Mouse (Mus musculus): ENCODE data around the gene Gjc2. TPM values are rescaled to one million over a fixed set of nuclear protein-coding genes. Genes with fewer than 3 reads are reported as not detected.

Gene Gjc2
- polyA plus RNA-seq, 1 experiment from 2014 or later = 0.29 TPM

DNA sequence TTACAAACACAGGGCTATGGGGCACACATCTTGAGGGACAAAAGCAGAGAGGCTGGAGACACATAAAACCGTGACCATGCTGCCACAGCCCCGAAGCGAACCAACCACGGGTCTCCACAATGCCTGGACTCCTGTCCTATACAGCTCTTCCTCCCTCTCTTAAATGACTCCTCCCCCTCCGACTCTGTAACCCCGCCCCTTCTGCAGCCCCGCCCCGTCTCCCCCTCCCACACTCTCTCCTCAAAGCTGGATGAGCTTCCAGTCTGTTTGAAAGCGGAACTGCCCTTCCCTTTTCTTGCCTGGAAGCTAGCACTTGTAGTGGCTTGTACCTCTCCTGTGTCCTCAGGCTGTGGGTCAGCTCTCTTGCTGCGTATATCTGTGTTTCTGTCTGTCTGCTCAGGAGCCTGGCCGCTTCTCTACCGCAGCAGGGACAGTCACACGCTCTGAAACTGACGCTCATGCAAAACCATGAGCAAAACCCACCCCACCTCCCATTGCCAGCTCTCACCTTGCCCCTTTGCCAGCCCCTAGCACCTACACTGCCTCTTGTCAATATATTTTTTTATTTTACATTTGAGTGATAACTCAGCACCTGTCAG lies 41.1 kb downstream of the Gjc2 start:
- ATAC-seq = no peak
- no peaks in the 10 kb centered on the region for H3K9me3 ChIP-seq (ENCODE audit: low read length)
- H3K9ac ChIP-seq (replicated peaks) = no peak overlapping the region
- H3K36me3 ChIP-seq (replicated peaks; ENCODE audit: insufficient read depth, low read length) = no peaks in the 10 kb centered on the region
- peaks cover 8% of the 10 kb centered on the region for H3K27me3 ChIP-seq (ENCODE audit: insufficient read depth, low read length)
- H3K4me1 ChIP-seq (ENCODE audit: insufficient read depth) = peaks cover 3% of the 10 kb centered on the region; the same call in 1 of the 2 replicates
- H3K27ac ChIP-seq (ENCODE audit: low read depth) = no peak overlapping the region
- H3K4me3 ChIP-seq (ENCODE audit: low read depth, low read length) = no peak overlapping the region
- DNase-seq = peak; percentile 52
- H3K4me2 ChIP-seq (ENCODE audit: low read depth, low read length) = peak overlapping the region; percentile 53
- no peak for TF ChIP-seq CTCF (IDR thresholded peaks at IDR 0.05; ENCODE audit: low read depth)
- no peak for TF ChIP-seq EP300 (IDR thresholded peaks at IDR 0.05; ENCODE audit: low read depth)
- WGBS (ENCODE audit: insufficient replicate concordance) = 5% methylated on average over 14 of the region's 14 CpGs

DNA sequence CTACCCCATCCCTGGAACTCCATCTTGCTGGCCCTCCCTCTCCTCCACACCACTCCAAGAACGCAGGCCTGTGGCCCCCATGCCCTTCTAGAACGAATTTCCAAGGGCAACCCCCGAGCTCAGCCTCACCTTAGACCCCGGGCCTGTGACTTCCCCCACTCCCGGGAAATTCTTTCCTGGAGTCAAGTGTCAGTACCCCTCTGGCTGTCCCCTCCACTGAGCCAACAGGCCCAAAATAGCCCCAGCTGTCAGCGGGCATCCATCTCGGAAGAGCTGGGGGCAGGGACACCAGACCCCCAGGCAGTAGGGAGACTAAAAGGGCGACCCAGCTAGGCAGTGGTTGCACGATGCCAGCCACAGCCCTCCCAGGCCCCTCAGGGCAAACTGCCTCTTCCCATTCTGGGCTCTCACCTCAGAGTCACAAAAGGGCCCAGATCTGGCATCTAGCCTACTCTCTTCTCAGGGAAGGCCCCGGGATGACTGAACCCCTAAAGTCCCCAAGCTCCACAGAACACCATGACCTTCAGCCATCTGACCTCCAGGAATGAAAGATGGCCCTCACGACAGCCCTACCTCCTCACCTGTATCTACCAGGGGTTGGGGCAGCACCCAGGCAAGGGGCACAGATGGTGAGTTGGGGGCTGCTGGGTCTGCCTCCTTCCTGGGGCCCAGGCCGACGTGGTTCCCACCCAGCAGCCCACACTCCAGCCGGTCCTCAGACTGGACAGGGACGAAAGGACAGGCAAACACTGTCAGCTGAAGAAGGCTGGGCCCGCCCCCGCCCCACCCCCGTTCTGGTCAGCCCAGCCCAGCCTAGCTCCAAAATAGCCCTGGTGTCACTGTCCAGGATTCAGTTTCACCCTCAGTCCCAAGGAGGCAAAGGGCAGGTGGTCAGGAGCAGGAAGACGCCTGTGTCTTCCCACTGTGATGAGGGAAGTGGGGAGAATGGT lies 44.2 kb downstream of the Gjc2 start:
- H3K9ac ChIP-seq (replicated peaks) = no peak overlapping the region
- no peaks in the 10 kb centered on the region for H3K36me3 ChIP-seq (replicated peaks; ENCODE audit: insufficient read depth, low read length)
- H3K27me3 ChIP-seq (ENCODE audit: insufficient read depth, low read length) = peaks cover 38% of the 10 kb centered on the region
- H3K4me1 ChIP-seq (ENCODE audit: insufficient read depth) = peaks cover 5% of the 10 kb centered on the region; the same call in 1 of the 2 replicates
- no peak for TF ChIP-seq CTCF (IDR thresholded peaks at IDR 0.05; ENCODE audit: low read depth)
- TF ChIP-seq EP300 (IDR thresholded peaks at IDR 0.05; ENCODE audit: low read depth) = no peak
- no peak overlapping the region for H3K4me2 ChIP-seq (ENCODE audit: low read depth, low read length)
- WGBS (ENCODE audit: insufficient replicate concordance) = 60% methylated on average over 16 of the region's 19 CpGs
- no peaks in the 10 kb centered on the region for H3K9me3 ChIP-seq (ENCODE audit: low read length)
- DNase-seq (no peak), ATAC-seq (no peak)
- H3K27ac ChIP-seq (ENCODE audit: low read depth) = no peak overlapping the region
- H3K4me3 ChIP-seq (ENCODE audit: low read depth, low read length) = no peak overlapping the region

DNA sequence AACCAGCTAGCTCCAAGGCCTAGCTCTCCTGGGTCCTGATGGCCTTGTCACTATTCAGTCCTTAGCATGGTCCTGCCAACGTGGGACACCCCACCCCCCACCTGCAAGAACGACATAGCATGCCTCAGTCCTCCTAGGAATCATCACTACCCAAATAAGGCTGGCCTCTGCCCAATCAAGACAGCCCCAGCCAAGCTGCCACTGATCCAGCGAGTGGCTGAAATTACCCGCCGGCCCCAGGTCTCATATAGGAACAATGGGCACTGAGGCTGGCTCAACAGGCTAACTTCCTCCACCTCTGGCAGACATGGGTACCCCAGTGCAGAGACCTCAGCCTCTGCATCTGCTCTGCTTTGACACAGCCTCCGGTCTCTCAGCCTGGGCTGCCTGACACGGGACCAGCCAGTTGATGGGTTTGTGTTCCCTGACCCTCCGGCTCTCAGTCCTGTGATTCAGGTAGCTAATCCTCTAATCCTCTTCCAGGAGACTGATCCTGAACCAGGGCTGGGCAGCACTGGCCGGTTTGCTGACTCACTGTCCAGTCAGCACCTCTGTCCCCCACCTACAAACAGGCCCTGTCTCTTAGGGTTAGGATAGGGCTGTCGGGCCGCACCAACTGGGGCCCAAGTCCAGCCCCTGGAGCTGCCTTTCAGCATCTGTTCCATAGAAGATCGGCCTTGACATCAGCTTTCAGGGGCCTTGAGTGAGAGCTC lies 45.9 kb downstream of the Gjc2 start:
- H3K9ac ChIP-seq (replicated peaks) = no peak overlapping the region
- H3K4me1 ChIP-seq (ENCODE audit: insufficient read depth) = peaks cover 5% of the 10 kb centered on the region; the same call in 1 of the 2 replicates
- no peaks in the 10 kb centered on the region for H3K9me3 ChIP-seq (ENCODE audit: low read length)
- no peak for DNase-seq
- H3K36me3 ChIP-seq (replicated peaks; ENCODE audit: insufficient read depth, low read length) = no peaks in the 10 kb centered on the region
- H3K4me2 ChIP-seq (ENCODE audit: low read depth, low read length) = no peak overlapping the region
- no peak overlapping the region for H3K4me3 ChIP-seq (ENCODE audit: low read depth, low read length)
- no peak overlapping the region for H3K27ac ChIP-seq (ENCODE audit: low read depth)
- H3K27me3 ChIP-seq (ENCODE audit: insufficient read depth, low read length) = peaks cover 52% of the 10 kb centered on the region
- ATAC-seq = no peak
- TF ChIP-seq EP300 (IDR thresholded peaks at IDR 0.05; ENCODE audit: low read depth) (no peak), CTCF (IDR thresholded peaks at IDR 0.05; ENCODE audit: low read depth) (no peak)
- WGBS (ENCODE audit: insufficient replicate concordance) = 62% methylated on average over 12 of the region's 12 CpGs

DNA sequence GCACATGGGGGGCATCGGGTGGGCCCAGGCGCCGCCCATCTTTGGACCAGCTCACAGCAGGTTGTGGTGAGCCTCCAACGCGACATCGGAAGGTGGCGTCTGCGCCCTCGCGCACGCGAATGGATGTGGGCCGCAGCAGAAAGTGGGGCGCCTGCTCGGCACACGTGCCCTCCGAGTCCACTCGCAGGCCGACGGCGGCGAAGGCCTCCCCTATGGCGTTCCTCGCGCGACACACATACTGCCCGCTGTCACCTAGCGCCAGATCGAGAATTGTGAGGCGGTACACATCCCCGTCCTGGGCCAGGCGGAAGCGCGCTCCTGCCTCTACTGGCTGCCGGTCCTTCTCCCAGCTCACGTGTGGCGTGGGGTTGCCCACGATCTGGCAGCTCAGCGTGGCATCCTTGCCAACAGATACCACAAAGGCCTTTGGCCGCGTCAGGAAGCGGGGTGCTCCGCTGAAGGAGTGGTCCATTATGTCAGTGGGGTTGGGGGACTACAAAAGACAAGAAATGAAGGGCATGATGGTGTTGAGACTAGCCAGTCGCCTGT lies 47.0 kb downstream of the Gjc2 start, which contains the start of gene Obscn:
TSS of gene Obscn (minus strand) at position 499 of the 549 bp plus-strand sequence.
- H3K36me3 ChIP-seq (replicated peaks; ENCODE audit: insufficient read depth, low read length) = no peaks in the 10 kb centered on the region
- WGBS (ENCODE audit: insufficient replicate concordance) = 20% methylated on average over 44 of the region's 44 CpGs
- no peak within 1 kb of the TSS for H3K9ac ChIP-seq (replicated peaks)
- 0 out of 2 replicates have a peak, but pooled peaks cover 2% of the 10 kb centered on the region for H3K4me1 ChIP-seq (ENCODE audit: insufficient read depth)
- peaks cover 52% of the 10 kb centered on the region for H3K27me3 ChIP-seq (ENCODE audit: insufficient read depth, low read length)
- H3K27ac ChIP-seq (ENCODE audit: low read depth) = no peak within 1 kb of the TSS
- H3K4me2 ChIP-seq (ENCODE audit: low read depth, low read length) = no peak within 1 kb of the TSS
- no peaks in the 10 kb centered on the region for H3K9me3 ChIP-seq (ENCODE audit: low read length)
- TF ChIP-seq CTCF (IDR thresholded peaks at IDR 0.05; ENCODE audit: low read depth) = no peak
- H3K4me3 ChIP-seq (ENCODE audit: low read depth, low read length) = no peak within 1 kb of the TSS
- DNase-seq (no peak), ATAC-seq (no peak)

DNA sequence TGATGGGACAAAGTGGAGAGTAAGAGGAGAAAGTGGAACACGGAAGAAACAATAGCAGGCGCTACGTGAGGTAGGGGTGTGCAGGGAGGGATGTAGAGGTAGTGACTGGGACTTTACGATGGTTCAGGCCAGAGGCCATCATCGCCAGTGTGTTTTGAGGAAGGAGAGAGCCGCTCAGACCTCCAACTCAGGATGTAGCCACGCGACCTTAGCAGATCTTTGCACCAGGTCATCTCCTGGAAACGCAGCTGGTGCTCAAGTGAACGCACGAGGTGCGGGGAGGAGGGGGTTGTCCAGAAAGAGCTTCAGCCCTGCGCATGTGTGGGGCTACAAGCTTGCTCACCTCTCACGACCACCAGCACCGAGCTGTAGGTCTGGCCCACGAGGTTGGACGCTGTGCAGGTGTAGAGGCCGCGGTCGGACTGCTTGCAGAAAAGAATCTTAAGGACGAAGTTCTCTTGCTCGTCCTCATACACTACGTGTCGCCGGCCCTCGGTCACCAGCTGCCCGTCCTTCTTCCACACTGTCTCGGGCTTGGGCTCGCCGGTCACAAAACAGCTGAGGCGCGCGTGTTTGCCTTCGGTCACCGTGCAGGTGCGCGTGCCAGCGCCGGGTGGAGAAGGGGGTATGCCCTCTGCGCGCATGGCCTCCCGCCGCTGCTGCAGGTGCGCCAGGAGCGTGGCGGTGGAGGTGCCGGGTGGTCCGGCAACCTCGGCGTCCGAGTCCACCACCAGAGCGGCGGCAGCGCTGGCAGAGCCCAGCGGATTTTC lies 47.8 kb downstream of the Gjc2 start:
- Histone ChIP-seq H3K4me3 (ENCODE audit: low read depth, low read length) (no peak overlapping the region), H3K4me1 (ENCODE audit: insufficient read depth) (0 out of 2 replicates have a peak, but pooled peaks cover 2% of the 10 kb centered on the region)
- 9% methylated on average over 52 of the region's 55 CpGs for WGBS (ENCODE audit: insufficient replicate concordance)

More for the DNA sequence above, 47.8 kb downstream of the Gjc2 start:
- no peak overlapping the region for H3K27ac ChIP-seq (ENCODE audit: low read depth)
- TF ChIP-seq CTCF (IDR thresholded peaks at IDR 0.05; ENCODE audit: low read depth) (no peak), EP300 (IDR thresholded peaks at IDR 0.05; ENCODE audit: low read depth) (no peak)
- DNase-seq = no peak
- H3K27me3 ChIP-seq (ENCODE audit: insufficient read depth, low read length) = peaks cover 52% of the 10 kb centered on the region
- no peaks in the 10 kb centered on the region for H3K9me3 ChIP-seq (ENCODE audit: low read length)
- no peak for ATAC-seq
- no peak overlapping the region for H3K4me2 ChIP-seq (ENCODE audit: low read depth, low read length)
- no peaks in the 10 kb centered on the region for H3K36me3 ChIP-seq (replicated peaks; ENCODE audit: insufficient read depth, low read length)
- H3K9ac ChIP-seq (replicated peaks) = no peak overlapping the region

All from liver, postnatal 0 days (tissue).